Mouse (Mus musculus): ENCODE data around the gene Prr23a2. TPM values are rescaled to one million over a fixed set of nuclear protein-coding genes. Genes with fewer than 3 reads are reported as not detected.
A peak's percentile ranks its signal among the peaks of the same experiment; 100 is the strongest.
"Not testable (repeated sequence)": the region's sequence is repeated elsewhere in the genome, so short reads cannot be mapped to it uniquely, and the experiment has no call there.

The Prr23a2 gene
- not detected in 2 replicates for polyA plus RNA-seq (2015; fragmentation: Nextera tagmentation; extraction: Ambion mirVana)

GRCm38 (mm10) chr9:98856210-98856609 lies at the start of gene Prr23a2:
Prr23a2 (plus strand) TSS chr9:98856494.
- ATAC-seq, result no peak
- TF ChIP-seq CTCF (IDR thresholded peaks at IDR 0.05; ENCODE audit: low read depth), result no peak
- Histone ChIP-seq H3K4me2 (replicated peaks; ENCODE audit: low read depth) (no peak within 1 kb of the TSS), H3K36me3 (ENCODE audit: control insufficient read depth, insufficient read depth) (no peaks in the 10 kb centered on the region), H3K4me3 (ENCODE audit: low read depth, low read length) (no peak within 1 kb of the TSS), H3K9ac (ENCODE audit: low read depth, low read length) (no peak within 1 kb of the TSS), H3K27ac (ENCODE audit: low read depth, low read length) (no peak within 1 kb of the TSS), H3K27me3 (replicated peaks; ENCODE audit: control insufficient read depth, insufficient read depth, low read length) (no peaks in the 10 kb centered on the region), H3K9me3 (ENCODE audit: control insufficient read depth) (no peaks in the 10 kb centered on the region), H3K4me1 (replicated peaks; ENCODE audit: control insufficient read depth, insufficient read depth, low read length) (no peaks in the 10 kb centered on the region)
- 67% methylated on average over 16 of the region's 18 CpGs for WGBS

GRCm38 (mm10) chr9:98807631-98808030 lies 48.7 kb upstream of the Prr23a2 start:
- H3K4me2 ChIP-seq (replicated peaks; ENCODE audit: low read depth), result no peak overlapping the region
- H3K9ac ChIP-seq (ENCODE audit: low read depth, low read length), result no peak overlapping the region
- TF ChIP-seq CTCF (IDR thresholded peaks at IDR 0.05; ENCODE audit: low read depth), result no peak
- H3K36me3 ChIP-seq (ENCODE audit: control insufficient read depth, insufficient read depth), result no peaks in the 10 kb centered on the region
- 87% methylated on average over 8 of the region's 8 CpGs for WGBS
- no peaks in the 10 kb centered on the region for H3K4me1 ChIP-seq (replicated peaks; ENCODE audit: control insufficient read depth, insufficient read depth, low read length)
- no peaks in the 10 kb centered on the region for H3K27me3 ChIP-seq (replicated peaks; ENCODE audit: control insufficient read depth, insufficient read depth, low read length)
- H3K9me3 ChIP-seq (ENCODE audit: control insufficient read depth), result no peaks in the 10 kb centered on the region
- no peak overlapping the region for H3K4me3 ChIP-seq (ENCODE audit: low read depth, low read length)
- ATAC-seq, result no peak
- no peak overlapping the region for H3K27ac ChIP-seq (ENCODE audit: low read depth, low read length)

GRCm38 (mm10) chr9:98809526-98809925 lies 46.8 kb upstream of the Prr23a2 start:
- not testable (repeated sequence) for H3K27me3 ChIP-seq (replicated peaks; ENCODE audit: control insufficient read depth, insufficient read depth, low read length); H3K27ac ChIP-seq (ENCODE audit: low read depth, low read length); H3K36me3 ChIP-seq (ENCODE audit: control insufficient read depth, insufficient read depth); ATAC-seq; H3K4me1 ChIP-seq (replicated peaks; ENCODE audit: control insufficient read depth, insufficient read depth, low read length); H3K4me3 ChIP-seq (ENCODE audit: low read depth, low read length); H3K9me3 ChIP-seq (ENCODE audit: control insufficient read depth); H3K4me2 ChIP-seq (replicated peaks; ENCODE audit: low read depth); H3K9ac ChIP-seq (ENCODE audit: low read depth, low read length)
- WGBS, result 75% methylated on average over 2 of the region's 2 CpGs
- TF ChIP-seq CTCF (IDR thresholded peaks at IDR 0.05; ENCODE audit: low read depth), result peak; percentile 70

GRCm38 (mm10) chr9:98816066-98816465 lies 40.2 kb upstream of the Prr23a2 start:
- no peak overlapping the region for H3K27ac ChIP-seq (ENCODE audit: low read depth, low read length)
- H3K27me3 ChIP-seq (replicated peaks; ENCODE audit: control insufficient read depth, insufficient read depth, low read length), result no peaks in the 10 kb centered on the region
- H3K4me1 ChIP-seq (replicated peaks; ENCODE audit: control insufficient read depth, insufficient read depth, low read length), result no peaks in the 10 kb centered on the region
- H3K4me2 ChIP-seq (replicated peaks; ENCODE audit: low read depth), result no peak overlapping the region
- H3K9ac ChIP-seq (ENCODE audit: low read depth, low read length), result no peak overlapping the region
- no peak for ATAC-seq
- 61% methylated on average over 3 of the region's 3 CpGs for WGBS
- TF ChIP-seq CTCF (IDR thresholded peaks at IDR 0.05; ENCODE audit: low read depth), result no peak
- no peaks in the 10 kb centered on the region for H3K9me3 ChIP-seq (ENCODE audit: control insufficient read depth)
- no peaks in the 10 kb centered on the region for H3K36me3 ChIP-seq (ENCODE audit: control insufficient read depth, insufficient read depth)
- no peak overlapping the region for H3K4me3 ChIP-seq (ENCODE audit: low read depth, low read length)

- 90% methylated on average over 7 of the region's 7 CpGs for WGBS
- no peak for TF ChIP-seq CTCF (IDR thresholded peaks at IDR 0.05; ENCODE audit: low read depth)
Observed at GRCm38 (mm10) chr9:98817592-98817991, 38.7 kb upstream of the Prr23a2 start.

GRCm38 (mm10) chr9:98818971-98819370 lies 37.3 kb upstream of the Prr23a2 start:
- no peak overlapping the region for H3K27ac ChIP-seq (ENCODE audit: low read depth, low read length)
- no peak overlapping the region for H3K4me3 ChIP-seq (ENCODE audit: low read depth, low read length)
- no peaks in the 10 kb centered on the region for H3K4me1 ChIP-seq (replicated peaks; ENCODE audit: control insufficient read depth, insufficient read depth, low read length)
- H3K36me3 ChIP-seq (ENCODE audit: control insufficient read depth, insufficient read depth), result no peaks in the 10 kb centered on the region
- TF ChIP-seq CTCF (IDR thresholded peaks at IDR 0.05; ENCODE audit: low read depth), result no peak
- 78% methylated on average over 5 of the region's 5 CpGs for WGBS
- no peak overlapping the region for H3K9ac ChIP-seq (ENCODE audit: low read depth, low read length)
- ATAC-seq, result no peak
- no peaks in the 10 kb centered on the region for H3K27me3 ChIP-seq (replicated peaks; ENCODE audit: control insufficient read depth, insufficient read depth, low read length)
- H3K9me3 ChIP-seq (ENCODE audit: control insufficient read depth), result no peaks in the 10 kb centered on the region
- H3K4me2 ChIP-seq (replicated peaks; ENCODE audit: low read depth), result no peak overlapping the region

More at GRCm38 (mm10) chr9:98817592-98817991, 38.7 kb upstream of the Prr23a2 start:
- Histone ChIP-seq H3K27me3 (replicated peaks; ENCODE audit: control insufficient read depth, insufficient read depth, low read length) (no peaks in the 10 kb centered on the region), H3K4me2 (replicated peaks; ENCODE audit: low read depth) (no peak overlapping the region), H3K4me3 (ENCODE audit: low read depth, low read length) (no peak overlapping the region), H3K9me3 (ENCODE audit: control insufficient read depth) (no peaks in the 10 kb centered on the region), H3K9ac (ENCODE audit: low read depth, low read length) (no peak overlapping the region), H3K36me3 (ENCODE audit: control insufficient read depth, insufficient read depth) (no peaks in the 10 kb centered on the region), H3K4me1 (replicated peaks; ENCODE audit: control insufficient read depth, insufficient read depth, low read length) (no peaks in the 10 kb centered on the region), H3K27ac (ENCODE audit: low read depth, low read length) (no peak overlapping the region)
- ATAC-seq, result no peak

- Histone ChIP-seq H3K4me1 (replicated peaks; ENCODE audit: control insufficient read depth, insufficient read depth, low read length) (no peaks in the 10 kb centered on the region), H3K4me3 (ENCODE audit: low read depth, low read length) (no peak overlapping the region), H3K9me3 (ENCODE audit: control insufficient read depth) (no peaks in the 10 kb centered on the region), H3K27ac (ENCODE audit: low read depth, low read length) (no peak overlapping the region), H3K27me3 (replicated peaks; ENCODE audit: control insufficient read depth, insufficient read depth, low read length) (no peaks in the 10 kb centered on the region), H3K9ac (ENCODE audit: low read depth, low read length) (no peak overlapping the region), H3K4me2 (replicated peaks; ENCODE audit: low read depth) (no peak overlapping the region), H3K36me3 (ENCODE audit: control insufficient read depth, insufficient read depth) (no peaks in the 10 kb centered on the region)
- TF ChIP-seq CTCF (IDR thresholded peaks at IDR 0.05; ENCODE audit: low read depth), result no peak
- WGBS, result 82% methylated on average over 2 of the region's 2 CpGs
- ATAC-seq, result no peak
Observed at GRCm38 (mm10) chr9:98819481-98819880, 36.8 kb upstream of the Prr23a2 start.

All from intestine, postnatal 0 days (tissue).